Mouse (Mus musculus): ENCODE results near the gene Fat3.

- TF ChIP-seq CTCF (IDR thresholded peaks at IDR 0.05; ENCODE audit: borderline replicate concordance, extremely low read depth, insufficient read depth, insufficient read length) (no peak), POLR2A (IDR thresholded peaks at IDR 0.05; ENCODE audit: borderline replicate concordance, extremely low read depth, insufficient read depth, insufficient read length, poor library complexity, severe bottlenecking) (no peak)
Observed at GRCm38 (mm10) chr9:16440638-16441037, 60.4 kb downstream of the Fat3 start.

All from brain, embryonic 14.5 days (tissue).